Mouse (Mus musculus): ENCODE measurements around the gene Gsto1. TPM values are rescaled to one million over a fixed set of nuclear protein-coding genes. Genes with fewer than 3 reads are reported as not detected.
A peak's percentile ranks its signal among the peaks of the same experiment; 100 is the strongest.
"Not testable (repeated sequence)": the region's sequence is repeated elsewhere in the genome, so short reads cannot be mapped to it uniquely, and the experiment has no call there.

Gsto1 gene
- polyA plus RNA-seq, 1 experiment from 2014 or later = 123 TPM

DNA sequence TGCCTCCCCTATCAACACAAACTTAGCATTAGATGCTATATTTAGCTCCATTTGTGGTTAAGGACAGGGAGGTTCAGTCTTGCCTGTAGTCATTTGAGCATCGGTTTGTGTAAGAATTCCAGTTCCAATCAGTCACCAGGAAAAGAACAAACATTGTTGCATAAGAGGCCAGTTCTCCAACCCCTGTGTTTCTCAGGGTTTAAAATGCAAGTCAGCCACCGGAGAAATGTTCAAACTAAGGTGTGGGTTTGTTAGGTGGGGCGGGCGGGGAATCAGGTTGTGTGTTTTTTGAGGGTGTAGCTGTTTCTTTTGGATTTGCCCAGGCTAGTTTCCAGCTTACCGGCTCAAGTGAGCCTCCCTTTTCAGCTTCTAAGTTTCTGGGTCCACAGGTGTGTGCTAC is 20.2 kb upstream of the Gsto1 start:
- Histone ChIP-seq H3K4me2 (no peak overlapping the region), H3K9ac (no peak overlapping the region), H3K4me3 (no peak overlapping the region), H3K9me3 (replicated peaks) (no peaks in the 10 kb centered on the region), H3K27me3 (replicated peaks) (peaks cover 38% of the 10 kb centered on the region), H3K36me3 (no peaks in the 10 kb centered on the region), H3K4me1 (peaks cover 5% of the 10 kb centered on the region), H3K27ac (no peak overlapping the region)
- WGBS (ENCODE audit: insufficient replicate concordance) = 73% methylated on average over 5 of the region's 5 CpGs
- ATAC-seq = no peak

DNA sequence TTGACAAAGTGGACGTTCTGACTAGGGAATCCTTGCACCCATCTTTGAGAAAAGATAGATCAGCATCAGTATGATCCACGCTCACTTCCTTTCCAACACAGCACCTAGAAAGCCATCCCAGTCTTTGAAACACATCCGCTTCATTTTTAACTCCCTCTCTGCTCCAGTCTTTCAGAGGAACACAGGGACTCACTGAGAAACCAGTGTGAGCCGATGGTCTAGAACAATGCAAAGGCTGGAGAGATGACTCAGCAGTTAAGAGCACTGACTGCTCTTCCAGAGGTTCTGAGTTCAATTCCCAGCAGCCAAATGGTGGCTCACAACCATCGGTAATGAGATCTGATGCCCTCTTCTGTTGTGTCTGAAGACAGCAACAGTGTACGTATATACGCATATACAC is 19.0 kb upstream of the Gsto1 start:
- no peak overlapping the region for H3K4me3 ChIP-seq
- H3K36me3 ChIP-seq = no peaks in the 10 kb centered on the region
- 74% methylated on average over 7 of the region's 7 CpGs for WGBS (ENCODE audit: insufficient replicate concordance)
- no peak overlapping the region for H3K27ac ChIP-seq
- no peak for ATAC-seq
- no peak overlapping the region for H3K4me2 ChIP-seq
- H3K4me1 ChIP-seq = peaks cover 5% of the 10 kb centered on the region
- H3K9me3 ChIP-seq (replicated peaks) = no peaks in the 10 kb centered on the region
- H3K9ac ChIP-seq = no peak overlapping the region
- peaks cover 42% of the 10 kb centered on the region for H3K27me3 ChIP-seq (replicated peaks)

DNA sequence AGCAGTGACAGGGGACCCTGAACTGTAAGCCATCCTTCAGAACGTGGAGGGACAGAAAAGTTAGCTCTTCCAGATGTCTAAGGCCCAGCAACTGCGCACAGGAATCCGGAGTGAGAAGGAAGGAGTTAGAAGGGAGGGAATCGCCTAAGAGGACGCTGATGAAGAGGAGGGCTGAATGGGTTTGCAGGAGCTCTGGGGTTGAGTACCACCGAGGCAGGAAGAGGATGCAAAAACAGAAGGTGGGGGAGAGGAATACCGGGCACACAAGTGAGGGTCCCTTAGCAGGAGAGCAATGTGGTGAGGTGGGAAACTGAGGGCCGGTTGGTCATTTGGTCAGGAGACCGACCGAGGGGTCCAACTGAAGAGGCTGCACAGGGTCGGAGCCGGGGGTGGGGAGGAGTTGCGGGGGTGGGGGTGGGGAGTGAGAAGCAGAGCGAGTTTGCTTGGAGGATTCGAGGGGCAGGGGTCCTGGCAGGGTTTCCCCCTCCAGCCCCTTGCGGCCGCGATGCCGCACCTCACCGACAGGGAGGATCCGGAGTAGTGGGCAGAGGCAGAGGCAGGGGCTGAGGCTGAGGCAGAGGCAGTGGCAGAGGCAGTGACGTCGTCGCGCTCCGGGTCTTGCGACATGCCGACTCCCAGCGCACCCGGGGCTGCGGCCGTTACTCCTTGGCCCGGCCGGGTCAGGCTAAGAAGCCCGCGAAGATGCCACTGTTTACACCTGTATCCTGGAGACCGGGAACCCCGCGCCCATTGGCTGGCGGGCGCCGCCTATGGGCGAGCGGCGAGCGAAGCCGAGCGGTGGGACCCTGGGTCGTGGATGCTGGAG is 17.9 kb upstream of the Gsto1 start:
- H3K27ac ChIP-seq = no peak overlapping the region
- WGBS (ENCODE audit: insufficient replicate concordance) = 5% methylated on average over 48 of the region's 49 CpGs
- 0 out of 2 replicates have a peak overlapping the region, but pooled peaks have one; percentile 27 for H3K9ac ChIP-seq
- peak; percentile 65 for ATAC-seq
- H3K9me3 ChIP-seq (replicated peaks) = no peaks in the 10 kb centered on the region
- H3K36me3 ChIP-seq = no peaks in the 10 kb centered on the region
- peaks cover 42% of the 10 kb centered on the region for H3K27me3 ChIP-seq (replicated peaks)
- H3K4me3 ChIP-seq = peak overlapping the region; percentile 46
- H3K4me1 ChIP-seq = peaks cover 5% of the 10 kb centered on the region
- H3K4me2 ChIP-seq = peak overlapping the region; percentile 73

DNA sequence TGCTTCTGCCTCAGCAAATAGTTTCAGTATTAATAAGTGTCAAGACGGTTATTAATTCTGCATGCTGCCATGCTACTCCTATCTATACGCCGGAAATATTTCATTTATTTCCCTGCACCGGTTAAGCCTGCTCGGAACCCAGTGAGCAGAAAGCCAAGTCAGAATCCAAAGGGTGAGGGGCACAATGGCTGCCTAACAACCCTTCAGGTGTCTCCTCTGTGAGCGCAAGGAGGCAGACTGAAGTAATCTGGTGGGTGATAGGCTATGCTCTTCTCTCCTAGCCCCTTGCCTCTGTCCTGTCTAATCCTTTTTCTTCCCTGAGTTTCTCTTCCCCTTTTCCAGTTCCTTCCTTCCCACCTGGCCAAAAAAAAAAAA is 17.3 kb upstream of the Gsto1 start:
- Histone ChIP-seq H3K36me3 (no peaks in the 10 kb centered on the region), H3K27ac (no peak overlapping the region), H3K4me3 (peak overlapping the region; percentile 46), H3K9ac (0 out of 2 replicates have a peak overlapping the region, but pooled peaks have one; percentile 27), H3K27me3 (replicated peaks) (peaks cover 42% of the 10 kb centered on the region), H3K9me3 (replicated peaks) (no peaks in the 10 kb centered on the region), H3K4me2 (peak overlapping the region; percentile 73), H3K4me1 (peaks cover 5% of the 10 kb centered on the region)
- no peak for ATAC-seq
- 6% methylated on average over 6 of the region's 6 CpGs for WGBS (ENCODE audit: insufficient replicate concordance)

DNA sequence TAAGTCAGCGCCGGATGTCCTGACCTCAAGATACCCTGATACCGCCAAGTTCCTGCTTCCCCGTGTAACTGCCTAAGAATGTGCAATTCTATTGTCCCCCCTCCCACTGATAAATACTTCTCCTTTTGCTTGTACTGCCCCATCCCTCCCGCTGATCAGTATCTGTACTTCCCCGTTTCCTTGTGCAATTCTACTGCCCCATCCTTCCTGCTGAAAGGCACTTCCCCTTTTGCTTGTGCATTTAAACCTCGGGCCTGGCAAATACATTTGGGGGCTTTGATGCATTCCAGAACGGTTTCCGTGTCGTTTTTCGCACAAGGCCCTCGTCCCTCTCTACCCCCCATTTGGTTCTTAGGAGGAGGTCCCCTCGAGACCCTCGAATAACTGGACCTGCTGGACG is 13.5 kb upstream of the Gsto1 start:
- H3K27ac ChIP-seq; H3K4me2 ChIP-seq; H3K9ac ChIP-seq; H3K36me3 ChIP-seq; H3K4me3 ChIP-seq; H3K4me1 ChIP-seq; H3K9me3 ChIP-seq (replicated peaks); ATAC-seq: not testable (repeated sequence)
- 48% methylated on average over 15 of the region's 15 CpGs for WGBS (ENCODE audit: insufficient replicate concordance)
- peaks cover 36% of the 10 kb centered on the region for H3K27me3 ChIP-seq (replicated peaks)

DNA sequence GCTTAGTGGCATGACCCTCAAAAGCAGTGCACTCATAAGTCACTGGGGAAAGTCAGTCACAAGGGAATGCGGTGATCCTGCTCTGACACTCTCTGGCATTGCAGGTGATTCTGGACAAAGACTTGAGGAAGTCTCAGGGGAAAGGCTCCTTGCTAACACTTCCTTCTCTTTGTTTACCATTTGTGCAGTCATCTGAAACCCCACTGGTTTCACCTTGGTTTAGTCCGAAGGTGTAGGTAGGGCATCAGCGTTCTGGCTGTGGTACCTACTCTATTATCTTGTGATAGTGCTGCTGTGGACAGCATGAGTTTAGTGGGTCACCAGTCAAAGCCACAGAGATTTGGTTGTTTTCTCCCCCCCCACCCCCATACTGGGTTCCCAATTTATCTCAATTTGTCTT is 5.0 kb upstream of the Gsto1 start:
- no peak for ATAC-seq
- Histone ChIP-seq H3K36me3 (no peaks in the 10 kb centered on the region), H3K4me1 (peaks cover 11% of the 10 kb centered on the region; the same call in 1 of the 2 replicates), H3K27me3 (replicated peaks) (0 out of 2 replicates have a peak, but pooled peaks cover 7% of the 10 kb centered on the region), H3K4me3 (no peak overlapping the region), H3K27ac (no peak overlapping the region), H3K4me2 (no peak overlapping the region), H3K9me3 (replicated peaks) (no peaks in the 10 kb centered on the region), H3K9ac (no peak overlapping the region)
- WGBS (ENCODE audit: insufficient replicate concordance) = 70% methylated on average over 3 of the region's 3 CpGs

DNA sequence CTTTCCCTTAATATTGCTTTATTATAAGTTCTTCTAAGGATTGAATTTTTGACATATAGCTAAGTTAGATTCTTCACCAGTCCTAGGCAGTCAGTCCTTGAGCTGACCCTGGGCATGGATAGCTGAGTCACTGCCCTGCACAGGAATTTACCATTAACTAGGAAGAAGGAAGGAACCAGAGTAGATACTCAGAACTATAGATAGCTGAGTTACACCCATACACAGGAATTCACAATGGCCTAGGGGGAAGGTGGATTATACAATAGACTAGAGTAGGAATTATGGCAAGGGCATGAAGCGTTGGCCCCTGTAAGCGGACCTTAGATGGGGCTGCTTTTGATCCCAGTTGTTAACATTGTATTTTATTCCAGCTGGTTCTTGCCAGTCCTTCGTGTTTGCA is 2.6 kb upstream of the Gsto1 start:
- H3K9ac ChIP-seq; H3K4me2 ChIP-seq; H3K9me3 ChIP-seq (replicated peaks); H3K36me3 ChIP-seq; H3K4me3 ChIP-seq; H3K27me3 ChIP-seq (replicated peaks); ATAC-seq; H3K27ac ChIP-seq: not testable (repeated sequence)
- peaks cover 26% of the 10 kb centered on the region for H3K4me1 ChIP-seq
- WGBS (ENCODE audit: insufficient replicate concordance) = 71% methylated on average over 3 of the region's 3 CpGs

DNA sequence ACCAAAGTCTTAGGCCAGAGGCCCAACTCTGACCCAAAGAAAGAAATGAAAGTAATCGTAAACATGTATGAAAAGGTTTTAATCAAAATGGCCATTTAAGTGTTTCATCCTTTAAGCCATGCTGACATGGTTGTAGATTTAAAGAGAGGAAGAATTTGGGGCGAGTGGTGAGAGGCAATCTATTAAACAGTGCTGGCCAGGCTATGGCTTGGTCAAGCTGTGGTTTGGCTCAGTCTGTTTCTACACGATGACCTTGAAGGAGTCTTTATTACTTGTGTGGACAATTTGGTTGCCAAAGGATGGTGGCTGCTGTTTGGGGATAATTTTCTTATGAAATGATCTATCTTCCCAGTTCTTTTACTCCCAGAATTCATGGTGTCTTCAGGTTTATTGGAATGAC is 1.7 kb upstream of the Gsto1 start:
- Histone ChIP-seq H3K4me2 (no peak overlapping the region), H3K4me1 (peaks cover 26% of the 10 kb centered on the region)

DNA sequence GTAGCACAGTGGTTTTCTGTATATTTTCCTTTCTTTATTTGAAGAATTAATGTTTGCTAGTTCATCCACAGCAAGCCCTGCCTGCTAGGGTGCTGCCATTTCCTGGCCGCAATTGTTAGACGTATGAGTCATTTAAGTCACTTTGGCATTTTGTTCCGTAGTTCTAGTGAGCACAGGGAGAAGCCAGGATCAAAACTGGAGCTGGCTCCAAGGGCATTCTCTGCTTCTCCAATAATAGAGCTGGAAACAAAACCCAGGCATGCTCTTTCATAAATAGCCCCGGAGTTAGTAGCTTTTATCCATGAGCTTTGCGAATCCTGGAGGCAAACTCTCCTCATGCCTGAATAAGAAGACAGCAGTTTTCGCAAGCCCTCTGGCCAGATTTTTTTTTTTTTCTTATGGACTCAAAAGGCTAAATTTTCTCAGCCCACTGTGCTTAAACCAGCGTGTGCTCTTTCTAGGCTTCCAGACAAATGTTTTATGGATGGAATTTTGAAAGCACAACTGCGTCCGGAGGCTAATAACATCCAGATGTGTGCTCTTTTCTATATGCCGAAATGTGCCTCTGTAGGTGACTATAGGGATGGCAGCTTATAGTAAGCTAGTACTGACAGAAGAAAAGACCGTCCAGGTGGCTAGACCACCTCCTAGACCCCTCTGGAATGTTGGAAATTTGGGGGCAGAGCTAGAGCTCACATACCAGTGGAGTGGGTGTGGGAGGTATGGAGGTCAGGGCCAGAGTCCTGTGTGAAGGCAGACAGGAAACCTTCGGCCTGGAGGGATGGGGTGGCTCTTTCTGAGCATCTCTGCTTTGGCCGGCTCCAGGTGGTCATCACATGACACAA is 597 bp upstream of the Gsto1 start:
- H3K36me3 ChIP-seq = peaks cover 17% of the 10 kb centered on the region
- H3K27me3 ChIP-seq (replicated peaks) = 0 out of 2 replicates have a peak, but pooled peaks cover 7% of the 10 kb centered on the region
- peak overlapping the region; percentile 60 for H3K4me3 ChIP-seq
- H3K9ac ChIP-seq = peak overlapping the region; percentile 72
- H3K27ac ChIP-seq = no peak overlapping the region
- H3K4me2 ChIP-seq = peak overlapping the region; percentile 84
- 36% methylated on average over 13 of the region's 13 CpGs for WGBS (ENCODE audit: insufficient replicate concordance)
- H3K9me3 ChIP-seq (replicated peaks) = no peaks in the 10 kb centered on the region
- H3K4me1 ChIP-seq = peaks cover 26% of the 10 kb centered on the region
- ATAC-seq = peak; percentile 71

More for the DNA sequence above, 1.7 kb upstream of the Gsto1 start:
- 67% methylated on average over 3 of the region's 3 CpGs for WGBS (ENCODE audit: insufficient replicate concordance)
- Histone ChIP-seq H3K27ac (no peak overlapping the region), H3K36me3 (peaks cover 8% of the 10 kb centered on the region), H3K4me3 (no peak overlapping the region), H3K27me3 (replicated peaks) (0 out of 2 replicates have a peak, but pooled peaks cover 7% of the 10 kb centered on the region), H3K9ac (no peak overlapping the region), H3K9me3 (replicated peaks) (no peaks in the 10 kb centered on the region)
- ATAC-seq = no peak

DNA sequence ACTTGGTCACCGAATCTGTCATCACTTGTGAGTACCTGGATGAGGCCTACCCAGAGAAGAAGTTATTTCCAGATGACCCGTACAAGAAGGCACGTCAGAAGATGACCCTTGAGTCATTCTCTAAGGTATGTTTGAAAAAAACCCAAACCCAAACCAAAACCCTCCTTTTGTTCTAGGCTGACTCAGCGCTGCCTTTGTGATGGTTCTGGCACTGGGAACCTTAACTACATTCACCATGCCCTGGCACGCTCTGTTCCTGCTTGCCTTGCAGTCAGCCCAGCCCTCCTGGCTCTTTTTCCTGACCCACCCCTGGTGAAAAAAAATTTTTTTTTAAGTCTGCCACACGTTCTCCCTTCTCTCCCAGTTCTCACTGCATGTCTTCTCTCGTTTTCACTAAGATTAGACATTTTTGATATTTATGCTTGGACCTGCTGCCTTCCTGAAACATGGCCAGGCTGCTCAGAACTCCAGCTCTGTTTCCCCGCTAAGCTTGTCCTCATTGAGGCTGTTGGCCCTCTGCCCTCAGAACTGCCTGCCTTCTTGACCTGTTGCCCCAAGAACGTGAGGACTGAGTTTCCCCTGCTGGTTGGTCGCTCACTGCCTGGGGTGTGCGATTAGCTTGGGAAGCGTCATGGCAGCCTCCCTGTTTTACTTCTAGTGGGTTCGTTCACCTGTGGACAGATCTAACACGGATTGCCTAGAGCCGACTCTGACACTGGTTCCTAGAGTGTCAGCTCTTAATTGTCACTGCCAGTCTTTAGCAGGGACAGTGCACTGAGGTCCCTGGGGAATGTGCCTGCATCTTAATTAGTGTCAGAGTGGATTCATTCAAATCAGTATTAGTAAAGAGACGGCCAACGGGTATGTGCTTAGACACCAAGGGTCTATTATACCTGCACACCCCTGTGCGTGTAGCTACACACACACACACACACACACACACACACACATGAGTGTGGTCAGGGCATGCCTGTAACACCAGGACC is 3.5 kb downstream of the Gsto1 start:
- ATAC-seq = no peak
- Histone ChIP-seq H3K9ac (no peak overlapping the region), H3K27ac (no peak overlapping the region), H3K4me2 (no peak overlapping the region), H3K4me1 (peaks cover 26% of the 10 kb centered on the region), H3K9me3 (replicated peaks) (no peaks in the 10 kb centered on the region), H3K36me3 (peaks cover 42% of the 10 kb centered on the region), H3K27me3 (replicated peaks) (0 out of 2 replicates have a peak, but pooled peaks cover 7% of the 10 kb centered on the region), H3K4me3 (no peak overlapping the region)
- 79% methylated on average over 18 of the region's 18 CpGs for WGBS (ENCODE audit: insufficient replicate concordance)

DNA sequence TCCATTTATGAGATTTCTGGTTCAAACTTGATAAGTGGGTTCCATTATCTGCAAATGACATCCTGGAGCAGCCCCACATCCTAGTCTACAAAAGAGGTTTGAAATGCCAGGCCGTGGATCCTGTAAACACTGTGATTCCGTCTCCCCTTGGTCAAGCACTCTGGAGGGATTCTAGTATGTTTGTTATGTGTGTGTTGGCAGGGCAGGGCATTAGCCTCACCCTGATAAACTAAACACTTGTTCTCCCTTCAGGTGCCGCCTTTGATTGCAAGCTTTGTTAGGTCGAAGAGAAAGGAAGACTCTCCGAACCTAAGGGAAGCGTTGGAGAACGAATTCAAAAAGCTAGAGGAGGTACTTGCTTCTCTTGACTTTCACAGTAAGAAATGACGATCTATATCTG is 4.4 kb downstream of the Gsto1 start:
- Histone ChIP-seq H3K9me3 (replicated peaks) (no peaks in the 10 kb centered on the region), H3K4me2 (no peak overlapping the region), H3K27me3 (replicated peaks) (0 out of 2 replicates have a peak, but pooled peaks cover 5% of the 10 kb centered on the region), H3K36me3 (peaks cover 51% of the 10 kb centered on the region), H3K27ac (no peak overlapping the region), H3K9ac (no peak overlapping the region), H3K4me1 (peaks cover 21% of the 10 kb centered on the region), H3K4me3 (no peak overlapping the region)
- ATAC-seq = no peak
- WGBS (ENCODE audit: insufficient replicate concordance) = 77% methylated on average over 8 of the region's 8 CpGs
